Mouse (Mus musculus) NIH3T3 (cell line): ENCODE results near the gene Habp2.
A peak's percentile ranks its signal among the peaks of the same experiment; 100 is the strongest.
"Not testable (repeated sequence)": the region's sequence is repeated elsewhere in the genome, so short reads cannot be mapped to it uniquely, and the experiment has no call there.

Experiments
- DNase-seq: peaks from one replicate; pipeline ENCODE4 v3.0.0-alpha.2; 2012; ENCODE audit warnings: low read depth

The Habp2 gene

GRCm38 (mm10) chr19:56296668-56297067 is 9.7 kb downstream of the Habp2 start:
- DNase-seq: no peak

GRCm38 (mm10) chr19:56297264-56297663 is 10.3 kb downstream of the Habp2 start:
- no peak for DNase-seq

- DNase-seq: no peak
These were observed 13.9 kb downstream of the Habp2 start for GRCm38 (mm10) chr19:56300835-56301234.

GRCm38 (mm10) chr19:56316531-56316930 is 29.6 kb downstream of the Habp2 start:
- no peak for DNase-seq

GRCm38 (mm10) chr19:56319219-56319618 is 32.3 kb downstream of the Habp2 start:
- no peak for DNase-seq

GRCm38 (mm10) chr19:56319629-56320028 is 32.7 kb downstream of the Habp2 start:
- DNase-seq: no peak

GRCm38 (mm10) chr19:56320186-56320860 is 33.4 kb downstream of the Habp2 start:
- DNase-seq: no peak

- DNase-seq: no peak
These were observed 34.5 kb downstream of the Habp2 start for GRCm38 (mm10) chr19:56321303-56321920.

GRCm38 (mm10) chr19:56325676-56326075 is 38.7 kb downstream of the Habp2 start:
- no peak for DNase-seq

- no peak for DNase-seq
These were observed 39.4 kb downstream of the Habp2 start for GRCm38 (mm10) chr19:56326243-56326855.

GRCm38 (mm10) chr19:56336321-56336720 is 49.4 kb downstream of the Habp2 start:
- no peak for DNase-seq

- DNase-seq: no peak
These were observed 49.9 kb downstream of the Habp2 start for GRCm38 (mm10) chr19:56336826-56337225.

- peak; percentile 16 for DNase-seq
These were observed 55.1 kb downstream of the Habp2 start for GRCm38 (mm10) chr19:56342006-56342405.

- DNase-seq: peak; percentile 70
These were observed 57.1 kb downstream of the Habp2 start for GRCm38 (mm10) chr19:56343869-56344563.

- peak; percentile 56 for DNase-seq
These were observed 59.1 kb downstream of the Habp2 start for GRCm38 (mm10) chr19:56346016-56346415.

- DNase-seq: no peak
These were observed 59.8 kb downstream of the Habp2 start for GRCm38 (mm10) chr19:56346750-56347149.

GRCm38 (mm10) chr19:56349295-56349694 is 62.4 kb downstream of the Habp2 start:
- no peak for DNase-seq

- no peak for DNase-seq
These were observed 66.8 kb downstream of the Habp2 start for GRCm38 (mm10) chr19:56353689-56354088.

- no peak for DNase-seq
These were observed 68.3 kb downstream of the Habp2 start for GRCm38 (mm10) chr19:56355201-56355600.

- DNase-seq: peak; percentile 77
These were observed 69.8 kb downstream of the Habp2 start for GRCm38 (mm10) chr19:56356480-56357373.

- not testable (repeated sequence) for DNase-seq
These were observed 70.4 kb downstream of the Habp2 start for GRCm38 (mm10) chr19:56357374-56357708.

- no peak for DNase-seq
These were observed 72.0 kb downstream of the Habp2 start for GRCm38 (mm10) chr19:56358890-56359289.
